Mouse (Mus musculus): ENCODE measurements around the gene Kif11. TPM values are rescaled to one million over a fixed set of nuclear protein-coding genes. Genes with fewer than 3 reads are reported as not detected.

Gene Kif11
- polyA plus RNA-seq, 1 experiment from 2014 or later = 60.9 TPM

GRCm38 (mm10) chr19:37455961-37456360 is 79.8 kb downstream of the Kif11 start:
- Histone ChIP-seq H3K4me1 (no peaks in the 10 kb centered on the region), H3K9ac (no peak overlapping the region), H3K4me3 (replicated peaks) (no peak overlapping the region), H3K27ac (no peak overlapping the region), H3K36me3 (no peaks in the 10 kb centered on the region), H3K9me3 (replicated peaks) (peaks cover 5% of the 10 kb centered on the region), H3K27me3 (no peaks in the 10 kb centered on the region), H3K4me2 (no peak overlapping the region)
- 97% methylated on average over 1 of the region's 1 CpGs for WGBS
- no peak for ATAC-seq (replicated peaks; ENCODE audit: low FRiP score)

- no peak for ATAC-seq (replicated peaks; ENCODE audit: low FRiP score)
- peaks cover 5% of the 10 kb centered on the region for H3K9me3 ChIP-seq (replicated peaks)
- no peaks in the 10 kb centered on the region for H3K36me3 ChIP-seq
- H3K9ac ChIP-seq = no peak overlapping the region
- H3K27me3 ChIP-seq = no peaks in the 10 kb centered on the region
- H3K4me1 ChIP-seq = no peaks in the 10 kb centered on the region
- no peak overlapping the region for H3K4me2 ChIP-seq
- no peak overlapping the region for H3K4me3 ChIP-seq (replicated peaks)
- WGBS = 72% methylated on average over 6 of the region's 6 CpGs
- no peak overlapping the region for H3K27ac ChIP-seq
Measured at GRCm38 (mm10) chr19:37458013-37458412, 81.8 kb downstream of the Kif11 start.

GRCm38 (mm10) chr19:37466403-37466802 is 90.2 kb downstream of the Kif11 start:
- Histone ChIP-seq H3K9ac (no peak overlapping the region), H3K36me3 (no peaks in the 10 kb centered on the region), H3K4me1 (no peaks in the 10 kb centered on the region), H3K27me3 (no peaks in the 10 kb centered on the region), H3K4me3 (replicated peaks) (no peak overlapping the region), H3K9me3 (replicated peaks) (no peaks in the 10 kb centered on the region), H3K27ac (no peak overlapping the region), H3K4me2 (no peak overlapping the region)
- 75% methylated on average over 3 of the region's 3 CpGs for WGBS
- ATAC-seq (replicated peaks; ENCODE audit: low FRiP score) = no peak

DNA sequence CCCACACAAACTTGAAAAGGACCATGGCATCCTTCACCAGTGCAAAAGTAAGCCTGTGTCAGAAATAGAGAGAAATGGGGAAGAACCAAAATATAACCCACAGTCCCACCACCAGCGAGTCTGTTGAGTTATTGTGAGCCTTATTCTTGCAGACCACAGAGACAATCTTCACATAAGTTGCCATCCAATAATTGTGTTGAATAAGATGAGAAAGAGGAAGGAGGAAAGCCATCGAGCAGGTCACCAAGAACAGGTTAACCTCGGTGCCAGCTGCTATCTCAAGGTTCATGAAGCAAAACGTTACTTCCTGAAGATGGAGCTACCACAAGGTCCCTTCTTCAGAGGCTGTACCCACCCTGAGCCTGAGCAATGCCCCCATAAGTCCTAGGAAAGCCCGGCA is 90.8 kb downstream of the Kif11 start:
- WGBS = 79% methylated on average over 5 of the region's 5 CpGs
- no peak for ATAC-seq (replicated peaks; ENCODE audit: low FRiP score)

GRCm38 (mm10) chr19:37468841-37469566 is 92.8 kb downstream of the Kif11 start:
- no peaks in the 10 kb centered on the region for H3K9me3 ChIP-seq (replicated peaks)
- no peaks in the 10 kb centered on the region for H3K36me3 ChIP-seq
- ATAC-seq (replicated peaks; ENCODE audit: low FRiP score) = no peak
- H3K27me3 ChIP-seq = no peaks in the 10 kb centered on the region
- 69% methylated on average over 6 of the region's 6 CpGs for WGBS
- no peak overlapping the region for H3K9ac ChIP-seq
- no peak overlapping the region for H3K4me3 ChIP-seq (replicated peaks)
- H3K27ac ChIP-seq = no peak overlapping the region
- no peaks in the 10 kb centered on the region for H3K4me1 ChIP-seq
- no peak overlapping the region for H3K4me2 ChIP-seq

More for the DNA sequence above, 90.8 kb downstream of the Kif11 start:
- no peak overlapping the region for H3K4me2 ChIP-seq
- no peaks in the 10 kb centered on the region for H3K4me1 ChIP-seq
- no peak overlapping the region for H3K27ac ChIP-seq
- H3K9me3 ChIP-seq (replicated peaks) = no peaks in the 10 kb centered on the region
- no peak overlapping the region for H3K9ac ChIP-seq
- no peaks in the 10 kb centered on the region for H3K27me3 ChIP-seq
- no peaks in the 10 kb centered on the region for H3K36me3 ChIP-seq
- no peak overlapping the region for H3K4me3 ChIP-seq (replicated peaks)

Other genes with a start within 250 kb of the Kif11 start
- gene March5, start 168.9 kb upstream of the Kif11 start, polyA plus RNA-seq (2015; fragmentation: Nextera tagmentation; extraction: Ambion mirVana) = 88.4 and 95.6 TPM in 2 replicates
- 1.2 TPM in 2 replicates for gene Cpeb3, start 167.8 kb upstream of the Kif11 start, polyA plus RNA-seq (2015; fragmentation: Nextera tagmentation; extraction: Ambion mirVana)
- gene Ide, start 38.6 kb upstream of the Kif11 start, polyA plus RNA-seq (2015; fragmentation: Nextera tagmentation; extraction: Ambion mirVana) = 53.3 and 56.6 TPM in 2 replicates
- gene Hhex, start 58.4 kb downstream of the Kif11 start, polyA plus RNA-seq (2015; fragmentation: Nextera tagmentation; extraction: Ambion mirVana) = 17.4 and 19.9 TPM in 2 replicates
- 23.2 and 23.4 TPM in 2 replicates for gene Exoc6, start 174.0 kb downstream of the Kif11 start, polyA plus RNA-seq (2015; fragmentation: Nextera tagmentation; extraction: Ambion mirVana)